Mouse (Mus musculus): ENCODE measurements at regions not wholly inside any gene's neighbourhood (a gene's known extent, or its start where the extent isn't known, plus 50 kb on each side); places are given as distances from the start of the nearest gene placed in this dataset.

- DNase-seq: no peak
These were observed 112.5 kb upstream of the Irf2bp2 start for GRCm38 (mm10) chr8:126706247-126706646.

DNA sequence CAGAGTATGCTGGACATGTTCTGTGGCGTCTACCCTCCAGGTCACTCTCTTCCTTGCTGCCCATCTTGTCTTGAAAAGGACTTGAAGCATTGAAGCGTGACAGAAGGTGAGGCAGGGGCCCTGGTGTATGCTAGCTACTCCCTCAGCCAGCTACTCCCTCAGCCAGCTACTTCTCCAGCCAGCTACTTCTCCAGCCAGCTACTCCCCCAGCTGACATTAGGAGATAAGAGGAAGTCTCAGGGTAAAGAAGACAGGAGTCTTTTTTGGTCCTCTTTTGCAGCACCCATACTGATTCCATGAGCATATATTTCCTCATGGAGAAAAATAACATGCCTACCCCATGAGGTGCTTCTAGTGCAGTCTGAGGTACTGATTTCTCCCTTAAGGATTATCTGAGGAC lies 111.6 kb upstream of the Irf2bp2 start:
- no peak for DNase-seq

DNA sequence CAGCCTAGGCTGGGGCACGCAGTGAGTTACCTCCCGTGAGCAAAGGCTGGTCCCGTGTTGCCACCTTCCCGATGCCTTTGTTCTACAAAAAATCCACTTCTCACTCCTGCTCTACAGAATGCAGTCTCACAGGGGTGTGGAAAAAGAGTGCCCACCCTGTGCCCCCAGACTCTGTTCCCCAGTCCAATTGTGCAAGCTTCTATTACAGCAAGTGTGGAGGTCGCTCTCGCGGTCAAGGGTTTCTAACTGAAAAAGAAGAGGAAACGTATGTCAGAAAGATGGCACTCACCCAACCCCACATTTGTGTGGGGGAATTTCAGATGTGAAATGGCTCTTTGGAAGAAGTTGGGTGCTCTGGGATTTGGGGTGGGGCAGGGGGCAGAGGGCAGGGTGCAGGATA lies 110.9 kb upstream of the Irf2bp2 start:
- DNase-seq: no peak

GRCm38 (mm10) chr8:126703546-126703945 lies 109.8 kb upstream of the Irf2bp2 start:
- DNase-seq: no peak

- DNase-seq: no peak
These were observed 108.5 kb upstream of the Irf2bp2 start for GRCm38 (mm10) chr8:126702294-126702693.

DNA sequence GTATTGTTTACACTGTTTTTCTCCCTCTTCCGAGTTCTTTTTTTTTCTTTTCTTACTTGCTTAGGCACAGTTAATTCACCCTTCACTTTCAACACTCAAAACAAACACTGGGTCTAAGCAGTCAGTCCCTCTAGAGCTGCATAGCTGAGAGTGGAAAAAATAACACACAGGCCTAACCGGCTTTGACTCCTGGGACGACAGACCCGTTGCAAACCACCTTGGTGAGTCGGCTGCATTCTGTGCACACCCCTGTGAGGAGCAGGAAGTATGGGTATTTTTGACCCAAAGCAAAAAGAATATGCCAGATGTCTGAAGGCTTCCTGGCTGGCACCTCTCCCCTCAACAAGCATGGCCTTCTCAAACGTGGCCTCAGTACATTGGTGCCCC lies 105.6 kb upstream of the Irf2bp2 start:
- DNase-seq: peak; percentile 58

- DNase-seq: peak; percentile 56
These were observed 105.0 kb upstream of the Irf2bp2 start for GRCm38 (mm10) chr8:126698601-126699388.

DNA sequence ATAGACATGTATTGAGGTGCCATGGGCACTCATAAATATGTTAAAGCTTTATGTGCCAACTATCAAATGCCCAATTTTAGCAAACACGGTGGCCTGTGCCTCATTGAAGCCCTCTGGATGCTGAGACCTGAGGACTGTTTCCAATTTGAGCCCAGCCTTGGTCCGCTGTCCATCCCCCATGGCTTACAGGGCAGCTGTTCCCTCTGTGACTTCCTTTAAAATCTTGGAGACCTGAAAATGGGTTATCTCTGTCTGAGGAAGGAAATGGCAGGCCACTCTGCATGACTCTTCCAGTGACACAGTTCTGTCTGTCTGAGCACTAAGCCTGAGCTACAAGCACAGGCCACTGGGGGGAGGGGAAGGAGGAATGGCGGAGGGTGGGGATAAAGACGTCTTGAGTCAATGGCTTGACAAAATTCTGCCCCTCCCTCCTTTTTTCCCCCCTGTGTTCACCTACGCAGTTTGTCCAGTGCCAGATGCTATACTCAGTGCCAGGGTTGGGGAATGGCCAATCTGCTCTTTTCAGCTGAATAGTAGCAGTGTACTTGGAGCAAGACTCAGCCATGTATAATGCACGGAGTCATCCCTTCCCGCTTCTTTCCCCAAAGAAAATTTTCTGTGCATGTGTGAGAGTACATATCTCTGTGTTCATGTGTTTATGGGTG lies 102.7 kb upstream of the Irf2bp2 start:
- DNase-seq: peak; percentile 50

GRCm38 (mm10) chr8:126694370-126694769 lies 100.6 kb upstream of the Irf2bp2 start:
- DNase-seq: no peak

DNA sequence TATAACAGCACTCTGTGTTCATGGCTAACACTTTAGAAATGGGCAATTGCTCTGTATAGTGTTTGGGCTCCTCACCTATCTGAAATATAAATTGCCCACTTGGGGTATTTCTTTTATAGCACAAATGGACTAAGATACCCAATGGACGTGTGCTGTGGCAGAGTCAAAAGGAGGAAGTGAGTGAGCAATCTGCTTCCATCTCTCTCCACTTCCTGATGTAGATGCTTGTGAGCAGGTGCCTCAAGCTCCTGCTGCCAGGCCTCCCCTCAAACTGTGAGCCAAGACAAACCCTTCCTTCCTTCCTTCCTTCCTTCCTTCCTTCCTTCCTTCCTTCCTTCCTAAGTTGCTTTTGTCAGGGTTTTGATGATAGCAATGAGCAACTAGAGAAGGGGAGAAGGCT lies 99.9 kb upstream of the Irf2bp2 start:
- no peak for DNase-seq

GRCm38 (mm10) chr8:126692711-126693110 lies 98.9 kb upstream of the Irf2bp2 start:
- no peak for DNase-seq

DNA sequence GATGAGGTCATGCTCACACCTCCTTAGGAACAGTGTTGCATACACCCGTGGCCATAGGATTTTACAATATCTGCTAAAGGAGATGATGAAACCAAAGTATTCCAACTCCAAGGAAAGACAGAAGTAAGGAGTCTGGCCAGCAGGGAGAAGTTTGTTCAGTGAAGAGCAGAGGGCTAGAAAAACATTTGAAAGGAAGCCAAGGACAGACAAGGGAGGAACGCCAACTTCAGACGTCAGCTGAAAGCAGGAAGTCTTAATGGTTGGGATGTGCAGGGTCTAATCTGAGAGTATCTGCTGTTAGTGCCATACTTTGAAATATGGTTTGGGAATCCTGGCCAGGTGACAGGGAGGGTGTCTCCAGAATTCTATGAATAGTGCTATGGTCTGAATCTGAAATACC lies 98.5 kb upstream of the Irf2bp2 start:
- no peak for DNase-seq

- peak; percentile 43 for DNase-seq
These were observed 94.7 kb upstream of the Irf2bp2 start for GRCm38 (mm10) chr8:126688450-126688849.

- no peak for DNase-seq
These were observed 94.2 kb upstream of the Irf2bp2 start for GRCm38 (mm10) chr8:126688014-126688413.

GRCm38 (mm10) chr8:126686827-126687226 lies 93.0 kb upstream of the Irf2bp2 start:
- peak; percentile 56 for DNase-seq

- no peak for DNase-seq
These were observed 91.6 kb upstream of the Irf2bp2 start for GRCm38 (mm10) chr8:126685365-126685764.

GRCm38 (mm10) chr8:126683950-126684349 lies 90.2 kb upstream of the Irf2bp2 start:
- no peak for DNase-seq

- DNase-seq: no peak
These were observed 89.8 kb upstream of the Irf2bp2 start for GRCm38 (mm10) chr8:126683555-126683947.

DNA sequence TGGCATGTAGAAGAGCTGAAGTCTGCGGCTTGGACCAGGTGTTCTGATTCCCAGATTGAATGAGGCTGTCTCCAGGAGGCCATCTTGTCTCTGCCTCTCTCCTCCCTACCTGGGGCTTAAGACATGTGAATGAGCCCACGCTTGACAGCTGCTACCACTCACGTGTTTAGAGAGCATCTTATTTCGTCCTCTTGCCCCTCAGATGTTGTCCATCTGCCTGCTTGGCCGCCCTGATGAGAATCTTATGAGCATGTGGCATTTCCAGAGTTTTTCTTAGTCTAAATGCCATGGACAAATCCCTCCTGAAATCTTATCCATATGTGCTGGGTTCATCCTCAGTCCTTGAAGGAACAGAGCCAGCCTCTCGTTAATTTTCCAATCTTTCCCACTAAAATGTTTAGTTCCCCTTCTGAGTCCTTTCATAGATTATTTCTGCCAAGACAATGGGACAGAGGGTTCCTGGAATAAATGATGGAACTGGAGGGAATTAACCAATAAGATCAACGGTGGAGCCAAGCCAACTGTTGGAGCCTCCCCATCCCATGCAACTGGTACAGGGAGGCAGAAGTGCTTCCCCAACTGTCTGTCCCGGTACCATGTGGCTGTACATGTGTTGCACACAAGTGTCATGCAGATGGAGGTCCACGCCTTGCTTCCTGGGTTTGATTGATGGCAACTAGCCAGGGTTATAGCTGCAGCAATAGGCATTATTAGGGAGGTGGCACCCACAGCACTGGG lies 89.2 kb upstream of the Irf2bp2 start:
- DNase-seq: no peak

DNA sequence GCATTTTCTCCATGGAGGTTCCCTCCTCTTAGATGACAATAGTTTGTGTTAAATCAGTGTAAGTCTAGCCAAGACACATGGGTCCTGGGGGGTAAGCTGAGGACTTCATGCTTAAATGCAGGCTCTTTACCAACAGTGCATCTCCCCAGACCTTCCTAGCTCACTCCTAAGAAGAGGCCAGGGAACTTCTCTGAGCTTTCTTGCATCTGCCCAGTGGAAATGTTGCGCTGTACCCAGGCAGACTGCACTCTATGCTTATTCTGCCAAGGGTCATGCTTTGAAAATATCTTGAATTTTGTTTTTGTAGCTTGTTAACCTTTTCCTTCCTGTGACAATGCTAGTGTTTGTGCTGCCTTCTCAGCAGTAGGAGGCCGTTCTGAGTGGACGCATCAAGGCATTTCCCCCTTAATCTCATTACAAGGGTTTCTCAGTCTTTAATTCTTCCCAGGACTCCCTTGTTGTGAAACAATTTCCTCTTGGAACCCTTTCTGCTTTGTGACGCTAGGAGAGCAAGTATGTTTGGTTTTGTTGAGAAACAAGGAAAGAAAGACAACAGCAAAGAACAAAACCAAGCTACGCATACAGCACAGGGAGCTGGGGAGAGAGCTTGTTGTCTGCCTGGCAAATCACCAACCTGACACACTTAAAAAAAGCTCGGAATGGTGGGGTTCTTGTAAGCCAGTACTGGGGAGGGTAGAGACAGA lies 88.3 kb upstream of the Irf2bp2 start:
- no peak for DNase-seq

- no peak for DNase-seq
These were observed 84.4 kb upstream of the Irf2bp2 start for GRCm38 (mm10) chr8:126678004-126678751.

DNA sequence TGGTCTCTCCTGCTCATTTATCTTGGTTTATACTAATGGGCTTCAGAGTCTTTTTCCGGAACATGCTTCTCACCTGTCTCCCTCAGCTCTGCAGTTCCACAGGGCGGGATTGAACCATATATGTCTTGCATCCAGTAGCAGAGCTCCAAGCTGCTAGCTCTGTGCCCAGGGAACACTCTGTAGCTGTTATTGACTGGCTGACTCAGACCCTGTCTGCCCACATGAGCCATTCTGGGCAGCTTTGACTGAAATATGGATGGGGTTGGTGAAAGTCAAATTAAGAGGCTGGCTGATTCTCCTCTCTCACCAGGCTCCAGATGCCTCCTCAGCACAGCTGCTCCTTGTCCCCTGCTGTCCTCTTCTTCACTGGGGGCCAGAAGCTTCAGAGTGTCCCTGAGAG lies 81.4 kb upstream of the Irf2bp2 start:
- no peak for DNase-seq

Measured in thymus, postnatal 4 days (tissue).